Mouse (Mus musculus) megakaryocyte, embryonic 14.5 days (primary cell): ENCODE results near the gene S100a3. TPM values are rescaled to one million over a fixed set of nuclear protein-coding genes. Genes with fewer than 3 reads are reported as not detected.

Experiments
- H3K27me3 ChIP-seq: replicated peaks from 2 replicates; pipeline ENCODE3; 2012; ENCODE audit warnings: inconsistent platforms
- H3K36me3 ChIP-seq: replicated peaks from 2 replicates; pipeline ENCODE3; 2012; ENCODE audit warnings: low read length, inconsistent platforms, mixed read lengths
- H3K4me1 ChIP-seq: 2 replicates; pipeline ENCODE4 v1.6.1; 2012; ENCODE audit warnings: inconsistent platforms
- H3K4me3 ChIP-seq: replicated peaks from 2 replicates; pipeline ENCODE3; 2012; ENCODE audit warnings: moderate library complexity, mild to moderate bottlenecking, inconsistent platforms
- H3K9me3 ChIP-seq: 2 replicates; pipeline ENCODE4 v1.6.1; 2012; ENCODE audit warnings: inconsistent platforms
- FLI1 ChIP-seq: IDR thresholded peaks from 2 replicates; pipeline ENCODE4 v1.6.1; 2012; ENCODE audit warnings: low read length, inconsistent platforms, mixed read lengths
- GATA1 ChIP-seq: IDR thresholded peaks from 3 replicates; pipeline ENCODE4 v1.6.1; 2012; ENCODE audit warnings: mixed read lengths, low read length, inconsistent platforms, borderline replicate concordance
- polyA plus RNA-seq: library from polyadenylated mRNA; stranded (reverse); fragments of >175 nt; gene quantifications from 2 replicates; pipeline ENCODE4 v1.2.3, GENCODE M21; 2012; ENCODE audit warnings: low replicate concordance; ENCODE audit not compliant: insufficient read depth

The S100a3 gene
- polyA plus RNA-seq, 1 experiment: not detected

GRCm38 (mm10) chr3:90607361-90607760, 47.0 kb downstream of the S100a3 start:
- peaks cover 86% of the 10 kb centered on the region for H3K27me3 ChIP-seq
- H3K4me3 ChIP-seq: no peak overlapping the region
- peaks cover 62% of the 10 kb centered on the region for H3K4me1 ChIP-seq
- TF ChIP-seq GATA1: no peak
- no peak for TF ChIP-seq FLI1
- H3K9me3 ChIP-seq: no peaks in the 10 kb centered on the region
- H3K36me3 ChIP-seq: no peaks in the 10 kb centered on the region

- Histone ChIP-seq H3K9me3 (no peaks in the 10 kb centered on the region), H3K27me3 (peaks cover 83% of the 10 kb centered on the region), H3K4me3 (no peak within 1 kb of the TSS), H3K36me3 (no peaks in the 10 kb centered on the region), H3K4me1 (peaks cover 62% of the 10 kb centered on the region)
- TF ChIP-seq FLI1: no peak
- TF ChIP-seq GATA1: no peak
Measured at GRCm38 (mm10) chr3:90608223-90608622, 47.8 kb downstream of the S100a3 start, which contains the start of gene S100a5. TSS of gene S100a5 (plus strand) at chr3:90608523.

GRCm38 (mm10) chr3:90609102-90609501, 48.7 kb downstream of the S100a3 start:
- TF ChIP-seq FLI1 (no peak), GATA1 (no peak)
- Histone ChIP-seq H3K36me3 (no peaks in the 10 kb centered on the region), H3K9me3 (no peaks in the 10 kb centered on the region), H3K4me1 (peaks cover 62% of the 10 kb centered on the region), H3K27me3 (peaks cover 88% of the 10 kb centered on the region), H3K4me3 (no peak overlapping the region)

- no peak overlapping the region for H3K4me3 ChIP-seq
- no peak for TF ChIP-seq FLI1
- no peak for TF ChIP-seq GATA1
- H3K9me3 ChIP-seq: no peaks in the 10 kb centered on the region
- H3K36me3 ChIP-seq: no peaks in the 10 kb centered on the region
- peaks cover 74% of the 10 kb centered on the region for H3K27me3 ChIP-seq
- peaks cover 53% of the 10 kb centered on the region for H3K4me1 ChIP-seq
Measured at GRCm38 (mm10) chr3:90611494-90611893, 51.1 kb downstream of the S100a3 start.

GRCm38 (mm10) chr3:90612061-90612460, 51.7 kb downstream of the S100a3 start:
- Histone ChIP-seq H3K9me3 (no peaks in the 10 kb centered on the region), H3K4me1 (peaks cover 53% of the 10 kb centered on the region), H3K4me3 (no peak overlapping the region), H3K27me3 (peaks cover 72% of the 10 kb centered on the region), H3K36me3 (no peaks in the 10 kb centered on the region)
- TF ChIP-seq FLI1 (no peak), GATA1 (no peak)

GRCm38 (mm10) chr3:90612728-90613291, 52.4 kb downstream of the S100a3 start, which contains the start of gene S100a6:
TSS of gene S100a6 (plus strand) at chr3:90612882.
- TF ChIP-seq GATA1 (no peak), FLI1 (no peak)
- Histone ChIP-seq H3K4me3 (peak within 1 kb of the TSS; percentile 88), H3K4me1 (peaks cover 53% of the 10 kb centered on the region), H3K36me3 (no peaks in the 10 kb centered on the region), H3K27me3 (peaks cover 65% of the 10 kb centered on the region), H3K9me3 (no peaks in the 10 kb centered on the region)

GRCm38 (mm10) chr3:90613461-90614147, 53.2 kb downstream of the S100a3 start:
- peaks cover 48% of the 10 kb centered on the region for H3K4me1 ChIP-seq
- H3K36me3 ChIP-seq: no peaks in the 10 kb centered on the region
- peaks cover 57% of the 10 kb centered on the region for H3K27me3 ChIP-seq
- no peak for TF ChIP-seq FLI1
- no peak for TF ChIP-seq GATA1
- H3K4me3 ChIP-seq: peak overlapping the region; percentile 88
- H3K9me3 ChIP-seq: no peaks in the 10 kb centered on the region

GRCm38 (mm10) chr3:90614148-90614530, 53.8 kb downstream of the S100a3 start:
- Histone ChIP-seq H3K4me1 (peaks cover 42% of the 10 kb centered on the region), H3K36me3 (no peaks in the 10 kb centered on the region), H3K9me3 (no peaks in the 10 kb centered on the region), H3K27me3 (peaks cover 51% of the 10 kb centered on the region), H3K4me3 (peak overlapping the region; percentile 88)
- no peak for TF ChIP-seq FLI1
- TF ChIP-seq GATA1: no peak

GRCm38 (mm10) chr3:90614611-90615251, 54.4 kb downstream of the S100a3 start:
- peaks cover 46% of the 10 kb centered on the region for H3K27me3 ChIP-seq
- peaks cover 40% of the 10 kb centered on the region for H3K4me1 ChIP-seq
- H3K4me3 ChIP-seq: peak overlapping the region; percentile 56
- H3K36me3 ChIP-seq: no peaks in the 10 kb centered on the region
- TF ChIP-seq GATA1: no peak
- no peak for TF ChIP-seq FLI1
- no peaks in the 10 kb centered on the region for H3K9me3 ChIP-seq

- Histone ChIP-seq H3K4me1 (peaks cover 40% of the 10 kb centered on the region), H3K27me3 (peaks cover 40% of the 10 kb centered on the region), H3K9me3 (no peaks in the 10 kb centered on the region), H3K4me3 (no peak overlapping the region), H3K36me3 (no peaks in the 10 kb centered on the region)
- TF ChIP-seq FLI1 (no peak), GATA1 (no peak)
Measured at GRCm38 (mm10) chr3:90615415-90615814, 55.0 kb downstream of the S100a3 start.
